Mouse (Mus musculus) MEL (cell line): ENCODE results near the gene Tmprss11e.

Experiments used
- CTCF ChIP-seq, 3 experiments: IDR thresholded peaks in 2 of 3; conservative IDR thresholded peaks in 1 of 3; 2 replicates each; pipeline ENCODE4 v1.5.1; 2011 to 2012; ENCODE audit warnings: low read length in 3 of 3, low read depth in 2 of 3, mild to moderate bottlenecking in 2 of 3, improper control_type of control experiment in 1 of 3, inconsistent platforms in 1 of 3, mixed read lengths in 1 of 3, moderate library complexity in 1 of 3; ENCODE audit not compliant: control insufficient read depth in 1 of 3, insufficient read depth in 1 of 3, poor library complexity in 1 of 3, severe bottlenecking in 1 of 3
- EP300 ChIP-seq, 2 experiments: IDR thresholded peaks; 2 replicates each; pipeline ENCODE4 v1.6.1; 2011; ENCODE audit warnings: improper control_type of control experiment in 2 of 2, low read length in 2 of 2, low read depth in 1 of 2, mild to moderate bottlenecking in 1 of 2
- JUND ChIP-seq: IDR thresholded peaks from 2 replicates; pipeline ENCODE4 v1.6.1; 2011; ENCODE audit warnings: low read depth, mild to moderate bottlenecking, improper control_type of control experiment, low read length
- NELFE ChIP-seq: IDR thresholded peaks from 2 replicates; pipeline ENCODE4 v1.6.1; 2011; ENCODE audit warnings: low read depth, low read length, improper control_type of control experiment
- POLR2A ChIP-seq, 2 experiments: IDR thresholded peaks; 2 replicates each; pipeline ENCODE4 v1.6.1; 2011 to 2012; ENCODE audit warnings: low read length in 2 of 2, mild to moderate bottlenecking in 2 of 2, control low read depth in 1 of 2, improper control_type of control experiment in 1 of 2, low read depth in 1 of 2, moderate library complexity in 1 of 2; ENCODE audit not compliant: control insufficient read depth in 1 of 2, insufficient read depth in 1 of 2, poor library complexity in 1 of 2
- SIN3A ChIP-seq: IDR thresholded peaks from 2 replicates; pipeline ENCODE4 v1.6.1; 2012; ENCODE audit warnings: low read length, improper control_type of control experiment, inconsistent platforms

- TF ChIP-seq CTCF (IDR thresholded peaks at IDR 0.05 in 2 of 3, conservative IDR thresholded peaks at IDR 0.05 in 1 of 3; ENCODE audit: control insufficient read depth in 1 of 3, insufficient read depth in 1 of 3, low read depth in 2 of 3, low read length in 3 of 3, poor library complexity in 1 of 3, severe bottlenecking in 1 of 3) (no peak), JUND (no peak), SIN3A (no peak), NELFE (no peak), POLR2A (IDR thresholded peaks at IDR 0.05; ENCODE audit: control insufficient read depth in 1 of 2, insufficient read depth in 1 of 2, low read depth in 1 of 2, low read length in 2 of 2, poor library complexity in 1 of 2) (no peak), EP300 (IDR thresholded peaks at IDR 0.05; ENCODE audit: low read depth in 1 of 2, low read length in 2 of 2) (no peak)
Observed at GRCm38 (mm10) chr5:86778471-86778870, 32.9 kb upstream of the Tmprss11e start.
